Mouse (Mus musculus) hindbrain, embryonic 11.5 days (tissue): Measurements from ENCODE around the gene Taf8. TPM values are rescaled to one million over a fixed set of nuclear protein-coding genes. Genes with fewer than 3 reads are reported as not detected.

Experiments
- ATAC-seq: fragments of 200-750 bp; cut with Nextera tagmentation; 2 replicates; pipeline ENCODE4 v1.8.0; 2017; ENCODE audit warnings: mild to moderate bottlenecking, moderate TSS enrichment, moderate library complexity; ENCODE audit not compliant: low FRiP score
- DNase-seq: peaks from one replicate; pipeline ENCODE4 v3.0.0-alpha.2; 2015; ENCODE audit warnings: low spot score
- H3K27ac ChIP-seq: fragments of 300-500 bp; sonication (generic); 2 replicates; pipeline ENCODE4 v1.5.1; 2014; ENCODE audit warnings: mild to moderate bottlenecking, low read depth, low read length
- H3K27me3 ChIP-seq: fragments of 300-500 bp; sonication (generic); 2 replicates; pipeline ENCODE4 v1.6.1; 2014; ENCODE audit warnings: mild to moderate bottlenecking, low read length, moderate library complexity, mixed read lengths; ENCODE audit not compliant: control insufficient read depth, insufficient read depth
- H3K36me3 ChIP-seq: fragments of 300-500 bp; sonication (generic); 2 replicates; pipeline ENCODE4 v1.6.1; 2014; ENCODE audit warnings: mild to moderate bottlenecking, low read length, moderate library complexity, mixed read lengths; ENCODE audit not compliant: control insufficient read depth, insufficient read depth
- H3K4me1 ChIP-seq: fragments of 300-500 bp; sonication (generic); replicated peaks from 2 replicates; pipeline ENCODE4 v1.6.1; 2014; ENCODE audit warnings: low read length, mixed read lengths; ENCODE audit not compliant: control insufficient read depth, insufficient read depth
- H3K4me2 ChIP-seq: fragments of 300-500 bp; sonication (generic); replicated peaks from 2 replicates; pipeline ENCODE4 v1.6.1; 2014; ENCODE audit warnings: mild to moderate bottlenecking, low read depth, low read length
- H3K4me3 ChIP-seq: fragments of 300-500 bp; sonication (generic); 2 replicates; pipeline ENCODE4 v1.5.1; 2014; ENCODE audit warnings: low read depth, low read length
- H3K9ac ChIP-seq: fragments of 300-500 bp; sonication (generic); 2 replicates; pipeline ENCODE4 v1.6.1; 2014; ENCODE audit warnings: low read depth, low read length
- H3K9me3 ChIP-seq: fragments of 300-500 bp; sonication (generic); 2 replicates; pipeline ENCODE4 v1.6.1; 2016; ENCODE audit warnings: low read length; ENCODE audit not compliant: control insufficient read depth
- WGBS: fragments of 180-500 bp; shearing (Covaris S2); extraction: QIAGEN DNeasy Blood & Tissue Kit; methylation state at CpG from one replicate; pipeline ENCODE4 v1.1.7; 2014; 5-methylcytosine and 5-hydroxymethylcytosine counted together
- polyA plus RNA-seq: library from polyadenylated mRNA; unstranded; fragments of >200 nt; fragmentation: Nextera tagmentation; extraction: Ambion mirVana; gene quantifications from 2 replicates; pipeline ENCODE4 v1.2.1, GENCODE M21; 2014

The Taf8 gene
- polyA plus RNA-seq, 1 experiment from 2014 or later = 26.5 TPM

DNA sequence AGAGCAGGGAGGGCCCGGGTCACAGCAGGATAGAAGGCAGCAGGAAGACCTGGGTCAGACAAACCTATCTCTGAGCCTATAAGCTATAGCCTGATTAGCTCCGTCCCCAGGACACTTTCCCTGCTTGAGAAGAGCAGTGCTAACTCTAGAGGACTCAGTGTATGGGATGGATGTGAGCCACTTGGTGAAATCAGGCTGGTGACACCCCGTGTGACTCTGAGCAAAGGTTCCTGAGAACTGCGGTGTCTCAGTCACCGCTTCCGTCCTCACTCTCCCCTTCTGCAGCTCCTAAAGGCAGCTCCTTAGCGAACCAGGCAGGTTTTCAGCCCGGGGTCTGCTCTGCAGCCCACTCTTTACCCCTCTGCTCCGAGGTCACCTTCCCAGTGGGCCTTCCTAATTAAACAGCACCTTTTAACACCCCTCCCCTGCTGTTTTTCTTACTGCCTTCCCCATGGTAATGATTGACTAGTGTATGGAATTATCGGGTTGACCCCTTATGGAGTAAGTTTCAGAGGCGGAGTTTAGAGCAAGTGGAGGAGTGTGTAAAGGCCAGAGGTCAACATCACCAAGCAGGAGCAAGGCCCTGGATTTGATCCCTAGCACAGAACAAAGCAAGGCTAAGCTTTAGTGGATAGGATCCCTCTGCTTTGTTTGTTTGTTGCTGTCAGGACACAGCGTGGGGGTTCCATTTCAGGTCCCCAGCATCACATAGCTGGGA lies 37.7 kb downstream of the Taf8 start:
- Histone ChIP-seq H3K27me3 (peaks cover 30% of the 10 kb centered on the region), H3K9me3 (no peaks in the 10 kb centered on the region), H3K4me1 (peaks cover 6% of the 10 kb centered on the region; the same call in 1 of the 2 replicates), H3K4me3 (no peak overlapping the region), H3K36me3 (no peaks in the 10 kb centered on the region), H3K9ac (no peak overlapping the region), H3K27ac (no peak overlapping the region), H3K4me2 (no peak overlapping the region)
- 41% methylated on average over 12 of the region's 12 CpGs for WGBS
- DNase-seq = no peak
- ATAC-seq = no peak

DNA sequence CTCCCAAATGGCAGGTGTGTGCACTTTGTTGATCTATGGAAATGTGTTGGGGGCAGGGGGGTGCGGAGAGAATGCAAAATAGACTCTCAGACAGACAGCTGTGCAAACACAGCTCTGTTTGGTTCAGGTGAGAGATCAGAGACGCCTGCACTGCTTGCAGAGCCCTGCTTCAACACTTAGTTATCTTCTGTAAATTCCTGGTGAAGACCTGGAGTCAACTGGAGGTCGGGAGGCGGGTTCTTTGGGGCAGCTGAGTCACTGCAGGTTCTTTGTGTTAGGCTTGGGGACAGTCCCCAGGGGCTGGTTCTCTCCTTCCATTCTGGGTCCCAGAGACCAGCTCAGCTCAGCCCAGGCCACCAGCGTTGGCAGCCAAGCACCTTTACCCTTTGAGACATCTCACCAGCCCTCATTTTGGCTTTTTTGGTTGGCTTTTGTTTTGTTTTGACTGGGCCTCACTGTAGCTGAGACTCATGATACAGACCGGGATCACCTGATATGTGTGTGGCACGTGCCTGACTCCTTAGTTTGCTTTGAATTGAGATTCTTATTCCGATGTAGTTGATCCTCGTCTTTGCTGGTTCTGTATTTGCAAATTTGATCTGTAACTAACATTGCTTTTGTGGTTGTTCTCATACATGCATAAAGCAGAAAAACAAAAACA lies 39.2 kb downstream of the Taf8 start:
- DNase-seq (no peak), ATAC-seq (no peak)
- Histone ChIP-seq H3K27me3 (peaks cover 16% of the 10 kb centered on the region), H3K4me1 (0 out of 2 replicates have a peak, but pooled peaks cover 2% of the 10 kb centered on the region), H3K9ac (no peak overlapping the region), H3K36me3 (no peaks in the 10 kb centered on the region), H3K27ac (no peak overlapping the region), H3K9me3 (no peaks in the 10 kb centered on the region), H3K4me2 (no peak overlapping the region), H3K4me3 (no peak overlapping the region)
- 46% methylated on average over 9 of the region's 9 CpGs for WGBS

DNA sequence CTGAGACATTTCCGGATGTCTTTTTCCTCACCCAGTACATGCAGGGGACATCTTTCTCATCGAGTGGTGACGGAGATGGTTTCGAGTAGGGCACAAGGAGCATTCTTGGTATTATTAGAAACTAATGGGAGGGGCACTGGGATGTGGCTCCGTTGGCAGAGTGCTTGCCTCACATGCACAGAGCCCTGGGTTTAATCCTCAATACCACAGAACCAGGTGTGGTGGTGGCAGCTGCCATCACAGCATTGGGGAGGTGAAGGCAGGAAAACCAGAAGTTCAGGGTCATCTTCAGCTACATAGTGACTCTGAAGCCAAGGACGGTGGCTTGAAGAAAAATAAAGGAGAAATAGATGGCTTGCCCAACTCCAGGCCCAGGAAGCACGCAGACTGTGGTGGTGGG lies 39.9 kb downstream of the Taf8 start:
- Histone ChIP-seq H3K9ac (no peak overlapping the region), H3K36me3 (no peaks in the 10 kb centered on the region), H3K27ac (no peak overlapping the region), H3K4me2 (no peak overlapping the region), H3K27me3 (peaks cover 10% of the 10 kb centered on the region), H3K9me3 (no peaks in the 10 kb centered on the region), H3K4me3 (no peak overlapping the region), H3K4me1 (0 out of 2 replicates have a peak, but pooled peaks cover 2% of the 10 kb centered on the region)
- 75% methylated on average over 7 of the region's 7 CpGs for WGBS
- ATAC-seq (no peak), DNase-seq (no peak)

- Histone ChIP-seq H3K36me3 (no peaks in the 10 kb centered on the region), H3K4me3 (no peak overlapping the region), H3K27ac (no peak overlapping the region), H3K27me3 (peaks cover 7% of the 10 kb centered on the region; the same call in 1 of the 2 replicates), H3K9ac (no peak overlapping the region), H3K9me3 (no peaks in the 10 kb centered on the region), H3K4me1 (0 out of 2 replicates have a peak, but pooled peaks cover 2% of the 10 kb centered on the region), H3K4me2 (no peak overlapping the region)
- DNase-seq (no peak), ATAC-seq (no peak)
- 69% methylated on average over 3 of the region's 3 CpGs for WGBS
Measured at GRCm38 (mm10) chr17:47461688-47462087, 40.4 kb downstream of the Taf8 start.

DNA sequence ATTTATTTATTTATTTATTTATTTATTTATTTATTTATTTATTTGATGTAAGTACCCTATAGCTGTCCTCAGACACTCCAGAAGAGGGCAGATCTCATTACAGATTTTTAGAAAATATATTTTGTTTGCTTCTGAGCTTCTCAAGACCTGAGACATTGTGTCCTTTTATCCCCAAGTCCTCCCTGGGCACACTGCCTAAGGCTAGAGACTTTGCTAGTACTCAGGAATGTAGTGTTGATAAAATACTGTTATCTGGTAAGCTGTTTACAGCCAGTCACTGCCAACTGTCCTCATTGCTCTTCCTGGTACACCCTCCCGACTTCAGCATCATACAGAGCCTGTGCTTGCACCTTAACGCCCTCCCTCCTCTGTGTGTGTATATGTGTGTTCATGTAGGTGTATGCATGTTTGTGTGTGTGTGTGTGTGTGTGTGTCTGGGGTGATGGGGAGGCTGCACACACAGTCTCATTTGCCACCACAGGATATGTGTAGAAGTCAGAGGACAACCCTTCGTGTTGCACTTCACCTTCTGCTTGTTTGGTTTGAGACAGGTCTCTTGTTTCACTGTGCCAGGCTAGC lies 42.7 kb downstream of the Taf8 start:
- H3K9ac ChIP-seq = no peak overlapping the region
- no peak for DNase-seq
- H3K27ac ChIP-seq = no peak overlapping the region
- no peaks in the 10 kb centered on the region for H3K36me3 ChIP-seq
- H3K9me3 ChIP-seq = no peaks in the 10 kb centered on the region
- H3K4me1 ChIP-seq = no peaks in the 10 kb centered on the region
- no peak for ATAC-seq
- no peak overlapping the region for H3K4me2 ChIP-seq
- no peaks in the 10 kb centered on the region for H3K27me3 ChIP-seq
- H3K4me3 ChIP-seq = no peak overlapping the region
- 84% methylated on average over 3 of the region's 3 CpGs for WGBS

DNA sequence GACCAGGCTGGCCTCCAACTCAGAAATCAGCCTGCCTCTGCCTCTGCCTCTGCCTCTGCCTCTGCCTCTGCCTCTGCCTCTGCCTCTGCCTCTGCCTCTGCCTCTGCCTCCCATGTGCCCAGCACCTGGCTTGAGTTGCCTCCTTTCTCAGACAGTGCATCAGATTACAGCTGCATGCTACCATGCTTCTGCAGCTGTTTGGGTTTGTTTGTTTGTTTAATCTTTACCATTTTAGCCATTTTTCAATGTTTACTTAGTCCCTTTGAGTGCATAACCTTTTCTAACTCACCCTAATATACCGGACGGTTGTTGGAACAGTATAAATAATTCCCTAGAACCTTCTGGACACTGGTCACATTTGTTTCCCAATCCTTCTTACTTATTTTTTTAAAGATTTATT lies 43.2 kb downstream of the Taf8 start:
- DNase-seq (no peak), ATAC-seq (no peak)
- WGBS = 94% methylated on average over 2 of the region's 2 CpGs

GRCm38 (mm10) chr17:47458310-47458709 lies 43.8 kb downstream of the Taf8 start:
- no peak for ATAC-seq
- H3K36me3 ChIP-seq = no peaks in the 10 kb centered on the region
- H3K27ac ChIP-seq = no peak overlapping the region
- H3K4me3 ChIP-seq = no peak overlapping the region
- H3K27me3 ChIP-seq = no peaks in the 10 kb centered on the region
- 86% methylated on average over 13 of the region's 13 CpGs for WGBS
- H3K4me2 ChIP-seq = no peak overlapping the region
- no peaks in the 10 kb centered on the region for H3K4me1 ChIP-seq
- no peaks in the 10 kb centered on the region for H3K9me3 ChIP-seq
- no peak for DNase-seq
- H3K9ac ChIP-seq = no peak overlapping the region

More for the DNA sequence above, 43.2 kb downstream of the Taf8 start:
- no peak overlapping the region for H3K9ac ChIP-seq
- no peak overlapping the region for H3K27ac ChIP-seq
- H3K4me2 ChIP-seq = no peak overlapping the region
- H3K4me3 ChIP-seq = no peak overlapping the region
- no peaks in the 10 kb centered on the region for H3K4me1 ChIP-seq
- no peaks in the 10 kb centered on the region for H3K9me3 ChIP-seq
- no peaks in the 10 kb centered on the region for H3K36me3 ChIP-seq
- H3K27me3 ChIP-seq = no peaks in the 10 kb centered on the region

- no peak overlapping the region for H3K27ac ChIP-seq
- DNase-seq (no peak), ATAC-seq (no peak)
- H3K4me3 ChIP-seq = no peak overlapping the region
- H3K9me3 ChIP-seq = no peaks in the 10 kb centered on the region
- H3K36me3 ChIP-seq = no peaks in the 10 kb centered on the region
- H3K9ac ChIP-seq = no peak overlapping the region
- H3K4me2 ChIP-seq = no peak overlapping the region
- H3K27me3 ChIP-seq = no peaks in the 10 kb centered on the region
- H3K4me1 ChIP-seq = no peaks in the 10 kb centered on the region
- 81% methylated on average over 8 of the region's 8 CpGs for WGBS
Measured at GRCm38 (mm10) chr17:47454675-47455074, 47.4 kb downstream of the Taf8 start.
